Comparison of ENCODE assay signal across 8 mouse cellular contexts in genomic region chr13:45961871-45962630, GRCm38 (mm10). TPM values are rescaled to one million over a fixed set of nuclear protein-coding genes. Genes with fewer than 3 reads are reported as not detected.
DNase-seq lines count a peak whose midpoint lies in the region; ATAC-seq lines count a peak whose summit lies in the region.

No protein-coding gene starts in this region.

- H3K9ac ChIP-seq in heart, embryonic 14.5 days (ENCODE audit: low read length): peak overlapping the region; percentile 98; the same call in 1 of the 2 replicates

- peaks cover 3 to 38% of the 10 kb centered on the region in 2 experiments; a peak in 3 of 4 replicates for H3K4me1 ChIP-seq in heart, embryonic 14.5 days (ENCODE audit: control insufficient read depth in 2 of 2, insufficient read depth in 2 of 2, low read length in 2 of 2)

- no peak for DNase-seq in frontal cortex, postnatal 25 days (ENCODE audit: low spot score in 2 of 2)
- peak; percentile 35 for DNase-seq in thymus, postnatal 0 days (ENCODE audit: low spot score)
- no peak for DNase-seq in thymus, postnatal 10 days (ENCODE audit: low spot score in 2 of 2)
- DNase-seq in lung, postnatal 36 days: peak; percentile 28
- no peak for DNase-seq in gastrocnemius, postnatal 14 days

- no peaks in the 10 kb centered on the region for H3K9me3 ChIP-seq in heart, embryonic 14.5 days (ENCODE audit: control insufficient read depth, low read length)

- peak overlapping the region in 1 of 2 experiments; percentile 96; a peak in 2 of 4 replicates for H3K4me3 ChIP-seq in heart, embryonic 14.5 days (ENCODE audit: control insufficient read depth in 1 of 2, insufficient read depth in 1 of 2, low read depth in 1 of 2, low read length in 2 of 2)

- no peak overlapping the region for H3K27ac ChIP-seq in heart, embryonic 14.5 days (replicated peaks in 1 of 2; ENCODE audit: control insufficient read depth in 1 of 2, insufficient read depth in 1 of 2, low read depth in 2 of 2, low read length in 2 of 2)

- peak overlapping the region; percentile 98 for H3K4me2 ChIP-seq in heart, embryonic 14.5 days (ENCODE audit: low read length)

- 0 out of 2 replicates have a peak, but pooled peaks have one; percentile 7 for ATAC-seq in frontal cortex, adult (ENCODE audit: low TSS enrichment)
- no peak for ATAC-seq in heart, embryonic 14.5 days (ENCODE audit: insufficient number of reproducible peaks, insufficient read depth, low FRiP score, low read depth)
- ATAC-seq in monocyte, adult 5-6 weeks (replicated peaks; ENCODE audit: insufficient number of reproducible peaks, low FRiP score, low TSS enrichment, poor library complexity, severe bottlenecking): no peak

- intact Hi-C loops in gastrocnemius, postnatal 14 days (cut with DNase I; ENCODE audit: low total_unique reads): no loop called here

- no peaks in the 10 kb centered on the region for H3K36me3 ChIP-seq in heart, embryonic 14.5 days (ENCODE audit: control insufficient read depth, insufficient read depth, low read length)

- no peaks in the 10 kb centered on the region for H3K27me3 ChIP-seq in heart, embryonic 14.5 days (ENCODE audit: control insufficient read depth, insufficient read depth, low read length)

- 37% methylated on average over 9 of the region's 9 CpGs for WGBS in heart, embryonic 14.5 days

RNA-seq across cellular contexts. Expression of gene Atxn1, which starts 2.8 kb away (rescaled TPM):
- 3.8 and 6.3 TPM in 2 replicates for polyA plus RNA-seq in thymus, postnatal 0 days (2015; fragmentation: Nextera tagmentation; extraction: Ambion mirVana)
- polyA plus RNA-seq in heart, embryonic 14.5 days (2014; fragmentation: Nextera tagmentation; extraction: Ambion mirVana): 6.8 and 7.4 TPM in 2 replicates
- total RNA-seq in monocyte, adult 5-6 weeks (2017): 8.2 to 29.2 TPM (median 18.5 TPM) in 3 replicates
- total RNA-seq in gastrocnemius, postnatal 14 days (2021): 10 to 100 TPM; 23.5 to 23.8 TPM

Comparison
In these comparisons a context has a peak if more than half of its experiments do, and no peak if none do; other contexts are left out.
1. DNase-seq: peak in thymus, postnatal 0 days (single experiment) and lung, postnatal 36 days (single experiment); none in frontal cortex, postnatal 25 days (0 of 2), thymus, postnatal 10 days (0 of 2) and gastrocnemius, postnatal 14 days (single experiment).